Mouse (Mus musculus): ENCODE results near the gene Megf11.

- TF ChIP-seq POLR2A (IDR thresholded peaks at IDR 0.05; ENCODE audit: insufficient read depth, low read length): no peak
- TF ChIP-seq CTCF (IDR thresholded peaks at IDR 0.05; ENCODE audit: low read depth, low read length): no peak
Observed at GRCm38 (mm10) chr9:64408821-64409220, 23.4 kb downstream of the Megf11 start.
